Mouse (Mus musculus): Measurements from ENCODE around the gene Dennd2c. TPM values are rescaled to one million over a fixed set of nuclear protein-coding genes. Genes with fewer than 3 reads are reported as not detected.
"Not testable (repeated sequence)": the region's sequence is repeated elsewhere in the genome, so short reads cannot be mapped to it uniquely, and the experiment has no call there.

Gene Dennd2c
- polyA plus RNA-seq, 1 experiment from 2014 or later: 5.6 TPM

DNA sequence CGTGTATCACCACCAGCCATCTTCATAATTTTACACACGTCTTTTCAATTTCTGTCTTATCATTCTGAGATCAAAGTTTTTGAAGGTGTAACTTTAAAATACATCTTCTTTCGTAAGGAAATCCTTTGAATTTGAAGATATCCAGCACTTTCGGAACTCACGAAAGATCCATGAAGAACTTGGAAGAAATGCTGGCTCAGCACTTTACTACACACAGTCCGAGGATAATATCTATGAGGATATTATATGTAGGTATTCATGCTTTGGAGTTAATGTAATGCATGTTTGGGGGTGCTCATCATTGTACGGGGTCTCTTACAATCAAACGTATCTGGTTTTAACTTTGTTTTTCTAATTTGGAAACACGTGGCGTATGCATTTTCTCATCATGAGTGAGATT is 30.7 kb downstream of the Dennd2c start:
- WGBS: 91% methylated on average over 10 of the region's 10 CpGs
- Histone ChIP-seq H3K4me1 (replicated peaks; ENCODE audit: control insufficient read depth, insufficient read depth) (no peaks in the 10 kb centered on the region), H3K4me3 (ENCODE audit: low read depth, low read length) (no peak overlapping the region), H3K9me3 (ENCODE audit: control insufficient read depth, low read length) (no peaks in the 10 kb centered on the region), H3K27me3 (ENCODE audit: control insufficient read depth, insufficient read depth, low read length) (no peaks in the 10 kb centered on the region), H3K27ac (replicated peaks) (no peak overlapping the region), H3K9ac (ENCODE audit: low read length) (no peak overlapping the region), H3K36me3 (ENCODE audit: control insufficient read depth, insufficient read depth, low read length) (no peaks in the 10 kb centered on the region; the same call in 1 of the 2 replicates), H3K4me2 (replicated peaks; ENCODE audit: low read depth) (no peak overlapping the region)
- TF ChIP-seq CTCF (IDR thresholded peaks at IDR 0.05; ENCODE audit: low read depth): no peak
- no peak for TF ChIP-seq EP300 (optimal IDR thresholded peaks at IDR 0.05)
- no peak for DNase-seq (ENCODE audit: low spot score)
- ATAC-seq (ENCODE audit: low FRiP score, low TSS enrichment): no peak

DNA sequence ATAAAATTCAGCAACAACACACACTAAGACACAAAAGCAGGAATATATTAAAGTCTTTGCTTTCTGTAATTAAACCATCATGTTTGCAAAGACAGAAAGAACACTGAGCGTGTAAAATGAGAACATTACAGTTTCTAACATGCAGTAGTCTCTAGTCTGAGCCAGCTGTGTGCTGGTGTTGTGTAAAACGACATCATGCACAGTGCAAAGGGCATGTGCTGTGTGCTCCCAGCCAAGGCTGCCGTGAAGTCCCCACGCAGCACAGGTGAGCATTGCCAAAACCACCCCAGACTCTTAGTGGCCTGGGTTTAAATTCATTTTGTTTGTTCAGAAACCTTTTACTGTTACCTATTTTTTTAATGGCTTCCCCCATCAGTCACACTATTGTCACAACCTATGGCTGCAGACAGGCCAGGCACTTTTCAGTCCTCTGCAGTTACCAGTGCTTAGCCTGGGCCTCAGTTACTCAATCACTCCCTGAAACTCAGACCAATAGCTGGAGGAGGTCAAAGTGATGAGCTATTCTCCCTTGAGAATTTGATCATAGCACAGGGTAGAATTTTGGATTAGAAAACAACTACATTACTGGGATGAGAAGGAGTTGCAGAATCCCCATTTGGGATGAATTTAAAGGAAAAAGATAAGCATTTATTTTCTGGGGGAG is 34.1 kb downstream of the Dennd2c start:
- no peaks in the 10 kb centered on the region for H3K9me3 ChIP-seq (ENCODE audit: control insufficient read depth, low read length)
- H3K9ac ChIP-seq (ENCODE audit: low read length): no peak overlapping the region
- H3K4me3 ChIP-seq (ENCODE audit: low read depth, low read length): no peak overlapping the region
- H3K36me3 ChIP-seq (ENCODE audit: control insufficient read depth, insufficient read depth, low read length): no peaks in the 10 kb centered on the region; the same call in 1 of the 2 replicates
- ATAC-seq (ENCODE audit: low FRiP score, low TSS enrichment) (no peak), DNase-seq (ENCODE audit: low spot score) (no peak)
- H3K4me2 ChIP-seq (replicated peaks; ENCODE audit: low read depth): no peak overlapping the region
- WGBS: 76% methylated on average over 4 of the region's 4 CpGs
- no peaks in the 10 kb centered on the region for H3K4me1 ChIP-seq (replicated peaks; ENCODE audit: control insufficient read depth, insufficient read depth)
- no peaks in the 10 kb centered on the region for H3K27me3 ChIP-seq (ENCODE audit: control insufficient read depth, insufficient read depth, low read length)
- no peak for TF ChIP-seq CTCF (IDR thresholded peaks at IDR 0.05; ENCODE audit: low read depth)
- no peak for TF ChIP-seq EP300 (optimal IDR thresholded peaks at IDR 0.05)
- H3K27ac ChIP-seq (replicated peaks): no peak overlapping the region

DNA sequence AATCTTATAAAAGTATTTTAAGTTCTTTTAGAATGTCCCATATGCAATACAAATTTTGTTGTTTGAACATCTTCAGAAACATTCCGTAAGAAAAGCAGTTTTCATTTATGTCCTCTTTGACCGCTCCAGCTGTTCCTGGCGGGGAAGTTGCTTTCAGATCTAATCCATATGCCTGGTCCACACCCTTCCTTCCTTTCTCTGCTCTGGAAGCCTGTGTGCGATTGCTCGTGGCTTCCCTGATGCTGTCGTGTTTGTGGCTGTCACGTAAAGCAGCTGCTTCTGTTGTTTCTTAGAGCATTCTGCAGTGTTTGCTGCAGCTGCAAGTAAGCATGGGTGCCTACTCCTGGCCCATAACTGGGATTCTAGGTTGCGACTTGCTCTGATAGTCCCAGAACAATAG is 36.6 kb downstream of the Dennd2c start:
- WGBS: 47% methylated on average over 8 of the region's 8 CpGs
- H3K9me3 ChIP-seq (ENCODE audit: control insufficient read depth, low read length): no peaks in the 10 kb centered on the region
- peak overlapping the region; percentile 59 for H3K27ac ChIP-seq (replicated peaks)
- H3K36me3 ChIP-seq (ENCODE audit: control insufficient read depth, insufficient read depth, low read length): no peaks in the 10 kb centered on the region; the same call in 1 of the 2 replicates
- no peaks in the 10 kb centered on the region for H3K4me1 ChIP-seq (replicated peaks; ENCODE audit: control insufficient read depth, insufficient read depth)
- H3K9ac ChIP-seq (ENCODE audit: low read length): no peak overlapping the region
- no peak; the same call in 1 of the 2 replicates for ATAC-seq (ENCODE audit: low FRiP score, low TSS enrichment)
- no peak for DNase-seq (ENCODE audit: low spot score)
- no peaks in the 10 kb centered on the region for H3K27me3 ChIP-seq (ENCODE audit: control insufficient read depth, insufficient read depth, low read length)
- no peak overlapping the region for H3K4me3 ChIP-seq (ENCODE audit: low read depth, low read length)
- TF ChIP-seq CTCF (IDR thresholded peaks at IDR 0.05; ENCODE audit: low read depth) (no peak), EP300 (optimal IDR thresholded peaks at IDR 0.05) (no peak)
- peak overlapping the region; percentile 26; the same call in 1 of the 2 replicates for H3K4me2 ChIP-seq (replicated peaks; ENCODE audit: low read depth)

DNA sequence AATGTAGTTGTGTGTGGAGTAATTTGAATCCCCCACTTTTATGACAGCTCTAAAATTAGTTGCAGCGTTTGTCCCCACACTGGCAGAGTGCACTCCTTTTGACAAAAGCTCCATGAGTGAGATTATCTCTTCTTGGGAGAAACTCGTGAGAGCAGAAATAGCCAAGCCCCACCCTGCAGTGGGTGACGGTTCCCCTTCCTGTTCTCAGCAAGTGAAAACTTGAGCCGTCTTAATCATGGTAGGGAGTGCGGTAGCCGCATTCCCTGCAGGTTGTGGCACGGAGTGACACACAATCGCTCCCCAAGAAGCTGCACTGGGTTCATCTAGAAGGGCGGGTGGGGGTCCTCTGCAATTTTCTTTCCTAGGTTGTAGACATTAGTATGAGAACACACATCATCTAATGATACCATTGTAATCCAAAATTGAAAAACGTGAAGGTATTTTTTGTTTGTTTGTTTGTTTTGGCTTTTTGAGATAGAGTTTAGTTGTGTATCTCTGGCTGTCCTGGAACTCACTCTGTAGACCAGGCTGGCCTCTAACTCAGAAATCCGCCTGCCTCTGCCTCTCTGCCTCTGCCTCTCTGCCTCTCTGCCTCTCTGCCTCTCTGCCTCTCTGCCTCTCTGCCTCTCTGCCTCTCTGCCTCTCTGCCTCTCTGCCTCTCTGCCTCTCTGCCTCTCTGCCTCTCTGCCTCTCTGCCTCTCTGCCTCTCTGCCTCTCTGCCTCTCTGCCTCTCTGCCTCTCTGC is 37.9 kb downstream of the Dennd2c start:
- not testable (repeated sequence) for DNase-seq (ENCODE audit: low spot score); H3K36me3 ChIP-seq (ENCODE audit: control insufficient read depth, insufficient read depth, low read length); H3K9me3 ChIP-seq (ENCODE audit: control insufficient read depth, low read length); ATAC-seq (ENCODE audit: low FRiP score, low TSS enrichment); H3K4me3 ChIP-seq (ENCODE audit: low read depth, low read length); H3K9ac ChIP-seq (ENCODE audit: low read length); H3K27me3 ChIP-seq (ENCODE audit: control insufficient read depth, insufficient read depth, low read length); H3K4me1 ChIP-seq (replicated peaks; ENCODE audit: control insufficient read depth, insufficient read depth)
- Histone ChIP-seq H3K4me2 (replicated peaks; ENCODE audit: low read depth) (peak overlapping the region; percentile 4; the same call in 1 of the 2 replicates), H3K27ac (replicated peaks) (peak overlapping the region; percentile 59)
- WGBS: 46% methylated on average over 11 of the region's 11 CpGs

DNA sequence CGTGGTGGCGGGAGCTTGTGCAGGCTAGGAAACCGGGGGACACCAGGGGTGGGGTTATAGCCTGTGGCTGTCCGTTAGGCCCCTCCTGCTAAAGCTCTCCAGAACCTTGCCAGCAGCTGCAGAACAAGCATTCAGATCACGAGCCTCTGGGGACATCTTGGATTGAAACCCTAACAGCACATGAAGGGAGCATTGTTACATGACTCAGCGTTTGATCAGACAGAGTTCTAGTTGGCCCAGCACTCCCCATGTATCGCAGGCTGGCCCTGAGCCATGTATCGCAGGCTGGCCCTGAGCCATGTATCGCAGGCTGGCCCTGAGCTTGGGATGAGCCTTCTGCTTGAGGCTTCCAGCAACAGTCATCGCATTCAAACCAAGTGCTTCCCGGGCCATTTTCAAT is 38.9 kb downstream of the Dennd2c start:
- DNase-seq (ENCODE audit: low spot score) (no peak), ATAC-seq (ENCODE audit: low FRiP score, low TSS enrichment) (no peak)
- Histone ChIP-seq H3K36me3 (ENCODE audit: control insufficient read depth, insufficient read depth, low read length) (no peaks in the 10 kb centered on the region; the same call in 1 of the 2 replicates), H3K9me3 (ENCODE audit: control insufficient read depth, low read length) (no peaks in the 10 kb centered on the region), H3K27ac (replicated peaks) (no peak overlapping the region; the same call in 1 of the 2 replicates), H3K27me3 (ENCODE audit: control insufficient read depth, insufficient read depth, low read length) (no peaks in the 10 kb centered on the region), H3K4me1 (replicated peaks; ENCODE audit: control insufficient read depth, insufficient read depth) (no peaks in the 10 kb centered on the region), H3K4me3 (ENCODE audit: low read depth, low read length) (no peak overlapping the region), H3K9ac (ENCODE audit: low read length) (no peak overlapping the region), H3K4me2 (replicated peaks; ENCODE audit: low read depth) (no peak overlapping the region)
- 76% methylated on average over 11 of the region's 11 CpGs for WGBS
- no peak for TF ChIP-seq CTCF (IDR thresholded peaks at IDR 0.05; ENCODE audit: low read depth)
- no peak for TF ChIP-seq EP300 (optimal IDR thresholded peaks at IDR 0.05)

DNA sequence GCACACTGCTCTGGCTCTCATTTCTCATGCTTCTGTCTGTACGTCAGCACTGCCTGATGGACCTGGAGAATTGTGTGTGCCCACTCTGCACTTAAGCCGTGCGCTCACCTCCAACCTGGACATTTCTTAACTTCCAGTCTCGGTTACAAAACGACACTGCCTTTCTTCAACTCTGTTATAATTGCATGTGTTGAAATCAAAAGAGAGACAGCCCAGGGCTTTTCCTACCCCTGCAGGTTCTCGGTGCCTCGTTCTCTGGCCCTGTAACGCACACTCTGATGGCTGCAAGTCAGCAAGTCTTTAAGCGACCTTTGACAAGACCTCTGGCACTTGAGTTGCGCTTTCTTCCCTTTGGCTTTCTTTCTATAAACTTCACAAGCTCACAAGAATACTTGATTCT is 40.0 kb downstream of the Dennd2c start:
- Histone ChIP-seq H3K27me3 (ENCODE audit: control insufficient read depth, insufficient read depth, low read length) (no peaks in the 10 kb centered on the region), H3K4me3 (ENCODE audit: low read depth, low read length) (no peak overlapping the region), H3K9me3 (ENCODE audit: control insufficient read depth, low read length) (no peaks in the 10 kb centered on the region), H3K9ac (ENCODE audit: low read length) (no peak overlapping the region), H3K36me3 (ENCODE audit: control insufficient read depth, insufficient read depth, low read length) (no peaks in the 10 kb centered on the region; the same call in 1 of the 2 replicates), H3K27ac (replicated peaks) (no peak overlapping the region), H3K4me2 (replicated peaks; ENCODE audit: low read depth) (no peak overlapping the region), H3K4me1 (replicated peaks; ENCODE audit: control insufficient read depth, insufficient read depth) (no peaks in the 10 kb centered on the region)
- DNase-seq (ENCODE audit: low spot score): no peak
- no peak for TF ChIP-seq EP300 (optimal IDR thresholded peaks at IDR 0.05)
- TF ChIP-seq CTCF (IDR thresholded peaks at IDR 0.05; ENCODE audit: low read depth): no peak
- no peak for ATAC-seq (ENCODE audit: low FRiP score, low TSS enrichment)
- WGBS: 84% methylated on average over 10 of the region's 10 CpGs

Data from stomach, postnatal 0 days (tissue).